Mouse (Mus musculus): ENCODE measurements around the gene Atg7.

Gene Atg7

DNA sequence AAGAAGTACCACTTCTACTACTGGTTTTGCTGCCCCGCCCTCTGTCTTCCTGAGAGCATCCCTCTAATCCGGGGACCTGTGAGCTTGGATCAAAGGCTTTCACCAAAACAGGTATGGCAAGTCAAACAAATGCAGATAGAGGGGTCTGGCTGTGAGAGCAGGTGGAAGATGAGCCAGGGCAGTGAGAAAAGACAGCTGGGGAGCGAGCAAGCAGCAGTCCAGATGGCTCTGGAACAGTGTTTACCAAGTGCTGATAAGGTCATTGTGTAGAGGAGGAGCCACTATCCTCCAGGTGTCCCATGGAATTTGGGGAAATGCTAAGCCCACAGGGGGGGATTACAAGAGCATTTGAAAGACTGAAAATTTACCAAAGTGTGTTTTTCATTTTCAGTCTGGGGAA lies 41.5 kb downstream of the Atg7 start:
- DNase-seq (ENCODE audit: low spot score): no peak

DNA sequence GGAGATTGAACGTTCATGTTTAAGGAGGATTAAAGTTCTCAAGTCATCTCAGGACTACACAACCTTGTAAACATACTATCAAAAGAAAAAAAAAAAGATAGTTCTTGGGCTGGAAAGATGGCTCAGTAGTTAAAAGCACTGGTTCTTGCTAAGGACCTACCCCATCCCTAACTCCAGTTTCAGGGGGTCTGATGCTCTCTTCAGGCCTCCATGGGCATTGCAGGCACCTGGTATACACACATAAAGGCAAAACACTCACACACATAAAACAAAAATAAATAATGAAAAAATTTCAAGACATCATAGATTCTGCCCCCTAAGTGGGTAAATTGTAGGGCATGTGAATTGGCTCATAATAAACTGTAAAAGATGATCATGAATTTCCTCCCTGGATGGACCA lies 42.5 kb downstream of the Atg7 start:
- no peak for DNase-seq (ENCODE audit: low spot score)

DNA sequence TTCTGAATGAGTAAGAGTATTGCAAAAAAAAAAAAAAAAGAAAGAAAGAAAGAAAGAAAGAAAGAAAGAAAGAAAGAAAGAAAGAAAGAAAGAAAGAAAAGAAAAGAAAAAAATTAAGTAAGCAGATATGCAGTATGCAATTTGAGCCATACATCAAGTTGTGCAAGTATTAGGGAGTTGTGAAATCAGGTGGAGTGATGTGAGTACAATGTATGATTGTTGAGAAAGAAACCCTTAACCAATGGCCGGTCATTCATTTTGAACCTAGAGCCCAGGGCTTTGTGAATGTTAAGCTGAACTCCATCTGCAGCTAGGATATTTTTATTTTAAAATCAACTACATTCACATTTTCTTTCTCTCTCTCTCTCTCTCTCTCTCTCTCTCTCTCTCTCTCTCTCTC lies 44.1 kb downstream of the Atg7 start:
- DNase-seq (ENCODE audit: low spot score): no peak

- no peak for DNase-seq (ENCODE audit: low spot score)
These were observed 47.8 kb downstream of the Atg7 start for GRCm38 (mm10) chr6:114690661-114691060.

DNA sequence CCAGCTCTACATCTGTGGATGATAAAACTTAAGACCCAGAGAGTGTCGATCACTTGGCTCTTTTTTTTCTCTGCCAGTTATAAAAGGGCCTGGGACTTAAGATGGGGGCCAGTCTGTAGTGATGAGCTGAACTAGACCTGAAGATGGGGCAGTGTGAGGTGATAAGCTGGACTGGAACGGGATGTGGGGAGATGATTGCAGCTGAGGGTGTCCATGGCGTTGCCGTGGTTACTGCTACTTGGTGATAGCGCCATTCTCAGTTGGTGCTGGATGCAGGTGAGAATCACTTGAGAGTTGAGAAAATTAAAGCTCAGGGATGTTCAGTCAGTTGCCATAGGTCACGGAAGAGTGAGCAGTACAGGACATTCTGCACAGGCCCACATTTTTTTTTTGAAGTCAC lies 48.6 kb downstream of the Atg7 start:
- DNase-seq (ENCODE audit: low spot score): no peak

DNA sequence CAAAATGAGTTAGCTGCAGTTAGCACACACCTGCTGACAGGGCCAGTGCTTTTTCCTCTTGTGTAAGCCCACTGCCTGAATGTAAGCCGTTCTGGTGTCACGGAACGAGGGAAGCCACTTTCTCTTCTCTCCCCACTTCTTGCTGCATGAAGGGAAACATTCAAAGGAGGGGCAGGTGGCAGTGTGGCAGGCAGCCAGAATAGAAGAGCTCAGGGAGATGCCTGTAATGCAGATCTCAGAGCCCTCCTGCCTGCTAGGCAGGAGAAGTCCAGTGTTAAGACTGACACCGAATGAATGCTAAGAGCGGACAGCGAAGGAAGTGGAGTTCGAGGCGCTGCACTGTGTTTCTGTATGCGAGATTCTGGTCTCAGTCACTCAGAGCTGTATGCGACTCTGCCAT lies 49.8 kb downstream of the Atg7 start:
- no peak for DNase-seq (ENCODE audit: low spot score)

DNA sequence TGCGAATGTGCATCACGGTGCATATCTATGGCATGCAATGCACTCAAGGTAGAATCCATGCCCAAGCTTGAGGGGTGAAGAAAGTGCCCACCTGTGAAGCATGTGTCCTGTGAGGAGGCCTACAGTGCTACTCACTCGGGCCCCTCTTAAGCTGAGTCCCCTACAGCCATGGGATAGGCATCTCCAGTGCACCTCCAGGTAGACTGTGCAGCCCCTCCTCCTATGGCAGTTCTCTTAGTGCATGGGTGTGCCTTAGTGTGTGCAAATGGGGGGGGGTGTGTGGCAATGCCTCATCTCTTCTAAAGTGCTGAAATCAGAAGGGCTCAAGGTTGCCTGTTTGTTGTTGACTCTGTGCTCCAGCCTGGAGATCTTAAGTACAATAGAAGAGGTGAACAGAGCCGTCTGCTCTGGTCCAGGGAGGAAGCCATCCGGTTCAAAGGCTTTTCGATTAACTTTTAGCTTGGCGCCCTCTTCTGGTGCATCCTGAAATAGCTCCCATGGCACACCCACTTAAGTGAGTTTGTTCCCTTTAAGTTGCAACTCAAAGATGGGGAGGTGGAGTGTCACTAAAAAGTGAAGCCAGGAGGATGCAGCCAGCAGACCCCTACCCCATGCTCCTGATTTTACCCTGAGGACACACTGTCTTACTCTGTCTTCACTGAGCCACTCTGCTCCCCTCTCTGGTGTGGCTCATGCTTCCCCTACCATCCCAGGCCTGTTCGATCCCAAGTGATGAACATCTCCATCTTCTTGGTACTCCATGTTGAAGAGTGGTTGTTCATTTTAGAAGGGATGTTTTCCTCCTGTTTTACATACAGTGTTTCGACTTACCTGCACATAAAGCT lies 55.0 kb downstream of the Atg7 start:
- DNase-seq (ENCODE audit: low spot score): peak; percentile 36

DNA sequence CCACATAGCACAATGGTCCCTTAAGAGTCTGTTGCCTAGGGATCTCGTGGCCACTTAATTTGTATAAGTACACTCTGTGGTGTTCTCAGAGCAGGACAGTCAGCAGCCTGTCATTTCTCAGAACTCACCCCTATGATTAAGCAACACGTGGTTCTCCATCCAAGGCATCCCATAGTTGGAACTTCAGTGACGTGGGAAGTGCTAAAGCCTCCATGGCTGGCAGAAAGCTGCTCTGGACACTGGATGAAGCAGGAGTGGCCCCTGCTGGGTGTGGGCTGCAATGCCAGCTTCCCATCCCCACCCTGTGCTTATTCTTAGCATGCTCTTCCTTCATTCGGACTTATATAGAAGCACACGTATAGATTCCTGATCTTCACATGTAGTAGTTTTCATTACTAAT lies 55.7 kb downstream of the Atg7 start:
- DNase-seq (ENCODE audit: low spot score): no peak

GRCm38 (mm10) chr6:114700704-114701103 lies 57.8 kb downstream of the Atg7 start:
- no peak for DNase-seq (ENCODE audit: low spot score)

GRCm38 (mm10) chr6:114707032-114707431 lies 64.1 kb downstream of the Atg7 start:
- DNase-seq (ENCODE audit: low spot score): no peak

DNA sequence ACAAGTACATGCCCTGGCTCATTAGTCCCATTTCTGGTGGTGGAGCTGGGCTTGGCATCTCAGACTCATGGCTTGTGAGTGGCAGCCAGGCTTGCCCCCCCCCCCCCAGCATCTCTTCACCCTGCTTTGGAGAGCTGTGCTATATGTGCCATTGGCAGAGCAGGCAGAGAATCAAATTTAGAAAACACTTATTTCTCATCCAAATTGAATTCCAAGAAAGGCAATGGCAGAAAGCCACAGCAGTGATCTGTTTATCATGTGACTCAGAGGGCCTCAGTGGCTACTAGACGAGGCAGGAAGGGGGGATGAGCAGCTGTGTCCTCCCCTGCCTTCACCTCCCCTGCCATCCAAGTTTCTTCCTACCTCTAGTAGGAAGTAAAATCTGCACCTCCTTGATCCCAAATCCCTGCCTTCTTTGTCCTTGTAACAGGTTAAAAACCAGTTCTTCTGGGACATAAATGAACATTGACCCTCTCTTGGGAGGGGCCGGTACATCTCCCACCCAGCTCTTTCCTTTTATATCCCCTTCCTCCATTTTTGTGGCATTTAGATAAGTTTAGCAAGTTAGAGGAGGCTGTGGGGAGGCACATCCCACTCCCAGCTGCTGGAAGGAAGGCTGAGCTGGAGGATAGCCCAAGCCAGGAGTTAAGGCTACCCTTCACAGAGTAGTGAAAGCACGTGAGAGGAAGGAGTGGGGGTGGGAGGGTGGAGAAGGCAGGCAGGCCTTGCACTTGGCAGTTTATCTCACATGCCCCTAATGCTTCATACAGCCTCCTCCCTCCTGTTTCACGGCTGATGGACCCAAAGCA lies 69.5 kb downstream of the Atg7 start:
- no peak for DNase-seq (ENCODE audit: low spot score)

DNA sequence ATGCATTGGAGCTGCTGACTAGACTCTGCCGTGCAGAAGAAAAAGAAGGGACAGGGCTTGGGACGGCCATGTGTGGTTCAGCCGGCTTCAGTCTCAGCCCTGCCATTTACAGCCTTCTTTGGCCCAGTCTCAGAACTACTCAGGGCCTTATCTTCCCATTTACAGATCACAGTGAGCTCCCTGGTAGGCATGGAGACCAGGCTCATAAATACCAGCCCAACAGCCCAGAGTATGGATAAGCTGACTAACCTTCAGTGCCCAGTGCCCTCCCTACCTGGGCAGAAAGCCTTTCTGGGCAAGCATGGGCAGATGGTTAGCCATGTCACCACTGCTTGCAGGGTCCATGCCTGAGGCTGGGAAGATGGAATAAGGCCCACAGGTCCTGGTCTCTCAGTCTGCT lies 70.6 kb downstream of the Atg7 start:
- DNase-seq (ENCODE audit: low spot score): no peak

GRCm38 (mm10) chr6:114714654-114715053 lies 71.8 kb downstream of the Atg7 start:
- no peak for DNase-seq (ENCODE audit: low spot score)

DNA sequence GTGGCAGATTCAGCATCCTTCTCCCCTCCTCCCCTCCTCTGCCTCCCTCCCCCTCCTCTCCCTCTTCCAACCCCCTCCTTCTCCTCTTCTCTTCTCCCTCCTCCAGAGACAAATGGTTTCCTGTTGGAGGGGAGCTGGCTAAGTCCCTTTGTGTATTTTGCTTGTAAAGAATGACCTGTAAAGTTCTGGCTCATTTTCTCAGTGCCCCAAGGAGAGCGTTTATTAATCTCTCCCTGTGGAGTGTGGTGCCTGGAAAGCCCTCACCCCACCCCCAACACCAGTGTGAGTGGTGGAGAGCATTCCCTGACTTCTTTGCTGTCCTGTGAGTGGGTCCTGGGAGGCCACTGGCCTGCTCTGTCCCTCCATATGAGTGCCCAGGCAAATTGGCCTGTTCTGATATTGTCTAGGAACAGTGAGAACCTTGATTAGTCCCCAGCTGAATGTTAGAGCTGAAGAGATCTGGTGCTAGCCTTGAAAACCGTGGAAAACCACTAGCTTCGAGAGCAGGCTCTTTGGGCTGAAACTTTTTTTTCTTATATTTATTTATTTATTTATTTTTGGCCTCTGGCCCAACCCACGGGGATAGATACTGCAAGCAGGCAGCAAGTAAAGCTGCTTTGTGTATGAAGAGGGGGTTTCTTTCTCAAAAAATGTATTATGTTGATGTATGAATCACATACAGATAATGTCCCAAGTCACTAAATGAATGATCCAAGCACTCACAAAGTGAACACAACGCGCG lies 72.6 kb downstream of the Atg7 start:
- peak; percentile 33 for DNase-seq (ENCODE audit: low spot score)

GRCm38 (mm10) chr6:114719100-114719499 lies 76.2 kb downstream of the Atg7 start:
- no peak for DNase-seq (ENCODE audit: low spot score)

GRCm38 (mm10) chr6:114719665-114720064 lies 76.8 kb downstream of the Atg7 start:
- DNase-seq (ENCODE audit: low spot score): peak; percentile 24

- DNase-seq (ENCODE audit: low spot score): no peak
These were observed 79.1 kb downstream of the Atg7 start for GRCm38 (mm10) chr6:114722046-114722445.

- DNase-seq (ENCODE audit: low spot score): no peak
These were observed 81.0 kb downstream of the Atg7 start for GRCm38 (mm10) chr6:114723925-114724324.

DNA sequence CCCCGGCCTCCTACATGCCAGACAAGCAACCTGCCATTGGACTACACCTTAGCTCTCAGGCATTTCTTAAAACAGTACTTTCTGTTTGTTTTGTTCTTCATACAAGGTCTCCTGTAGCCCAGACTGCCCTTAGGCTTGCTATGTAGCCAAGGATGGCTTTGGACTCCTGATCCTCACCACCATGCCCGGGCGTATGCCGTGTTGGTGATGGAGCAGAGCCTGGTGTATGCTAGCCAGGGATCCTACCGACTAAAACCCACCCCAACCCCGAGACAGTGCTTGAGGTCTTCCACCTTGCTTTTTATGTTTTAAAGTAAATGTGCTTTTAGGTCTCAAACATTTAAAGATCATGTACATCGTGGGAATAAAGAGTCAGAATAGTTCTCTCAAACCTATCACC lies 81.5 kb downstream of the Atg7 start:
- no peak for DNase-seq (ENCODE audit: low spot score)

GRCm38 (mm10) chr6:114725147-114725575 lies 82.3 kb downstream of the Atg7 start:
- DNase-seq (ENCODE audit: low spot score): no peak

DNA sequence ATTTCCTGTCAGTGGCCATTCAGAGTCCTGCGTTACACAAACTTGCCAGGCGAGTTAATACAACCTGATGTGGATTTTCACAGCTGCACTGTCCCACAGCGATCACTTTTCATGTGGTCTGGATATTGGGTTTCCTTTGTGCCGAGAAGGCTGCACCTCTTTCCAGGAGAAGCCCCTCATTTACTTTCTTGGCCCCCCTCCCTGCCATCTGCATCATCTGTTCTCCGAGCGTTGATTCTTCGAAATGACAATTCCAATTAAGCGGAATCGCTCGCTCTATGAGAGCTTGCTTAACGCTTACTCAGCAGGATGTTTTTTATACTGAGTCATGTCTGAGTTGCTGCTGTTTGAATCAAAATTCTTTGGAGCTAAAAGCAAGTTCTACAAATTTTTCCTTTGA lies 83.8 kb downstream of the Atg7 start:
- DNase-seq (ENCODE audit: low spot score): no peak

DNA sequence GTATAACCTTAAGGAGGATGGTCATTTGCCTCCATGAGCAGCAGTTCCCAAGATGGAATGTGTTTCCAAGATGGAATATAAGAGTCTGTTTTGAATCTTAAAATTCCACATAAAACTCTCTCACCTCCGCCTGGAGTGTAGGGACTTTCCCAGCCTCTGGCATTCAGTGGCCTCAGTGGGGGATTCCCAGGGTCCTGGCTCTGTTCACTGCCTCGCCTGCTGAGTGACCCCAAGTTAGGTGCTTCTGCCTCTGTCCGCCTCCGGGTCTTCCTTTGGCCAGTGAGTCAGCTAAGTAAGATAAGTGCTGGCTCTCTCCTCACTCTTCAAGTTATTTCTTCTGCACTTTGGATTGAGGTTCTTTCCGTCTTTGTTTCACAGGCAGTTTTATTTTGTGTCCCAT lies 90.3 kb downstream of the Atg7 start:
- no peak for DNase-seq (ENCODE audit: low spot score)

- DNase-seq (ENCODE audit: low spot score): no peak
These were observed 90.8 kb downstream of the Atg7 start for GRCm38 (mm10) chr6:114733681-114734080.
